Mouse (Mus musculus) layer of hippocampus, adult 9-10 months (tissue): ENCODE data around the gene Tspan4.

ENCODE experiments used
- DNase-seq: peaks from one replicate; pipeline ENCODE4 v3.0.0; 2022; ENCODE audit warnings: low spot score

The Tspan4 gene

DNA sequence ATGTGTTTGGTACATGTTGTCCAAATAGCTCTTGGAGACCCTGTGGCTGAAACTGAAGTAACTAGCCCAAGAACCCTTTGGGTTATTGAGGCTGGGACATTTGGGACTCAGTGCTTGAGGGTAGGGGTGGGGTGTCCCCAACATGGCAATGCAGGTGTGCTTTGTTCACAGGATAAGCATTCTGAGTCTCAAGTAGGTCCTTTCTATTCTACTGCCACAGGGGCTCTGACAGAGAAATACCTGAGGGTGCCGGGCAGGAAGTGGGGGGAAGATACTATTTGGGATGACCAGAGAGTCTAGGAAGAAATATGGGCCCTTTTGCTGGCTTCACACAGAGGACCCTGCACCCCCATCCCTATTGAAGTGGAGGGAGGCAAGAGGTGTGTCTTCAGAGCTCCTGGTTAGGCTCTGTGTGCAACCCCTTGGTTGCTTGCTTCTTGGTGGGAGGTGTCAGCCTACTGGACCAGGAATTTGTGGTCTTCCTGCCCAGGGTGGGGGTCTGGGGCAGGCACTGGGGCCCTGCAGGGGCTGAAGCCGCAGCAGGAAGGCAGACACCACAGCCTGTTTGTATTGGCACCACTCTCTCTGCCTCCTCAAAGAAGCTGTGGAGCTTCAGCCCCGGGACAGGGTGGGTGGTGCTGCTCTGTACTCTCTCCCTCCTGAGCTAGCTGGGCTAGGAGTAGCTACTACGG is 2.7 kb downstream of the Tspan4 start:
- DNase-seq: no peak

DNA sequence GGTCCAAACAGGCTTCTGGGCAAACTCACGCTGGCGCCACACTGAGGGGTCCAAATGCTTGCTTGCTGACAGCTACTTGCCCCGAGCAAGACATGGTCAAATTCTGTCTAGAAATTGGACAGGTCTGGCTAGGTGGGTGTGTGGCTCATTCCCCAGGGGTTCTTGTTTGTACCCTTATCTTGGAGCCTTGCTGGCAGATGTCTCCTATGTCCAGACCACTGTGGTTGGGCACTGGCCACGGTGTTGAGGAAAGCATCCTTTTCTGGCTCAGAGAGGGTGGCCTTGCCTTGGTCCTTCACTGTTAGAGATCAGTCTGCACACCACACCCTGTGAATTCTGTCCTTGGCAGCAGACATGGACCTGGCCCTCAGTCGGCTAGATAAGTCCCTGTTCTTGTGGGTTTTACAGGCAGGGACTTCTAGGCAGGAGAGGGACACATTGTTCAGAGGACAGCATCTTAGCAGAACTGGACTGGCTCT is 3.3 kb downstream of the Tspan4 start:
- no peak for DNase-seq

DNA sequence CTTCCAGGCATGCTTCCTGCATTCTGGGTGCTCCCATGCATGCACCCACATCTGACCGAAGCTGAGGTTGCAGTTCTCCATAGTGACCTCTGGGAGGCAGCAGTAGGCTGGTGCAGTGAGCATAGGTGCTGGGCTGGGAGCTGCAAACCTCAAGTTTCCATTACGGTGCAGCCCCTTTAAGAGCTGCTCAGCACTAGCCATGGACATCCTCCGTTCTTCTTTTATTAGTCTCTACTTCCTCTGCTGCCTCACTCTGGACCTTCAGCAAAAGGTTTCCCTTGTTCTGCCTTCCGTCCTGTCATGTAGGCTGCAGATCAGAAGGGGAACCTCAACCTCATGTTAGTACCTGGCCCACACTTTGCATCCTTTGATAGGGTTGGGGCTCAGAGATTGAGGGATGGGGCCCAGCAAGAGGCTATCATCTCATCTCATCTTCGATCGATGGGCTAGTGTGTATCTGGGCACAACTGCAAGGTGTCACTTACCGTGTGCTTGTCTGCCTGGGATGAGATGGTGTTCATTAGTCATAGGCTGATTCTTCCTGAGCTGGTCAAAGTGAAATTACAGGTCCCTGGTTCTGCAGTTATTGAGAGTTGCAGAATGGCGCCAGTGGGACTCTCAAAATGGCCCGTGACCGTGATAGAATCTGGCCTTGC is 5.9 kb downstream of the Tspan4 start:
- no peak for DNase-seq

DNA sequence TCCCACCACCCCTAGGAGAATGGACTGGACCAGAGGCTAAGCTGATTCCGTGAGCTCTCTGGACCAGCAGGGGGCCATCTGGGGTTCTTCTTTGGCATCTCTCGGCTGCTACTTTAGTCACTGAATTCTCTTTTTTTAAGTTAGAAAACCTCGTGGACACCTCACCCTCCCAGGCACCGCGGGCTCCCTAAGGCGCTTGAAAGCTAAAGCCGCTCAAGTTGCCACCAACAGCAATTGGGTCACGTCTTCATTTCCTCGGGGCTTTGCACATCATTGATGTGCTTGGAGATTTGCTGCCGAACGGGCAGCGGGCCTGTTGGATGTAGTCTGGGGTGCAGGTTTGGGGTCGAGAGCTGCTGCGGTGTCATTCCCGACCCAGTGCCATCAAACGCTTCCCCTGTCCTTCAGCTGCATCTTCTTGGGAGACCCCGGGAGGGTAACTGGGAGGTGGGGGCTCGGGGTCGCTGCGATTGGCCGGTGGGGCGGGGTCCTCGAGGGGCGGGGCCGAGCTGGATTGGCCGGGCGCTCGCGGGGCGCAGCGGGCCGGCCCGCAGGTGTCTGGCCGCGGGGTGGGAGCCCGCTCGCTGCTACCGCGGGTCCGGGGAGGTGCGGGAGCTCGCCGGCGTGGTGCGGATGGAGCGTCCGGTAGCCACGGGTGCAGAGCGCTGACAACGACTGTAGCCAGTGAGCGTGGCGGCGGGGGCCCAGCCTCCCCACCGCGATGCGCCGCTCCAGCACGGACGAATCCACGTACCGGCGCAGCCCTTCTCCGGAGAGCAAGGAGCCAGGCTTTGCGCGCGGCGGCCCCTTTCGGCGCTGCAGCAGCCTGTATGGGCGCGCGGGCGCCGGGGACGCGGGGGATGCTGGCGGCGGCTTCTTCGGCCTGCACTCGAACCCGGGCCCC is 6.7 kb downstream of the Tspan4 start:
- no peak for DNase-seq

DNA sequence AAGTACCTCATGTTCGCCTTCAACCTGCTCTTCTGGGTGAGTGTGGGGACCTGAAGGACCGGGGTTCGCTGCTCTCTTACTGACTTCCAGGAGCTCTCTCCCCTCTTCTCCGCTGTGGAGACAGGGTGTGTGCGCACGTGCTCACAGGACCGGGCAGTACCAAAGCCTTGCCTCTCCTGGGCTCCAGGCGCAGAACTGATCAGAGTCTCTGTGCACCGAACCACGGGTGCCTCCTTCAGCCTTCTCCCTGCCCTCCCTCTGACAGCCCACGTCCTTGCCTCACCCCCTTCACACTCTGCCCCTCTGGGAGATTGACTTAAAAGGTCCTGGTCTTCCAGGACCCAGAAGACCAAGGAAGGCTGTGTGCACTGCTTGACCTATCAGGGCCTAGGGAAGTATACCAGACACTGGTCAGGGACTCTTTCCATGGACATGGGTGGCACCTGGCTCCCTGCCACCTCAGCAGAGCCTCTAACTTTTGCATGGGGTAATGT is 7.5 kb downstream of the Tspan4 start:
- no peak for DNase-seq

DNA sequence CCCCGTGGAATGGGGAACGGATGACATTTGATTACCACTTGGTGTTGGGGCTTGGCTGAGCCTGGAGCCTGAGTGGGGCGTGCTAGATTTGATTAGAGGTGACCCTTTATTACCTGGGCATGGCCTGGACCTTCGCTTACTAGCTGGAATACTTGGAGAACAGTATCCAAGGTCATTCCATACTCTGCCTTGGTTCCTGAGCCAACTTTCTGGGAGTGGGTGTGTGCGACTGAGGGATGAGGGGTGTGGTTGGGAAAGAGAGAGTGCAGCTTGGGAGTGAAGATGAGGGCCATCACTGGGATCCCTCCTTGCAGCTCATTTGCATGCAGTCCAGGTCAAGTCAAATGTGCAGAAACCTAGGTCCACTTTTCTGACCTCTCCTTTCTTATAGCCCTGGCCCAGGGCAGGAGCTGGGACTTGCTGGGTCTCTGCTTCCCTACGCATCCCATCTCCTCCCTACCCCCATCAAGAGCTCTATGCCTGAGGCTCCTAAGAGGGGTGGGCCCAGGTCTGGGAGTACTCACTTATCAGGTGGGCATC is 8.1 kb downstream of the Tspan4 start:
- no peak for DNase-seq

DNA sequence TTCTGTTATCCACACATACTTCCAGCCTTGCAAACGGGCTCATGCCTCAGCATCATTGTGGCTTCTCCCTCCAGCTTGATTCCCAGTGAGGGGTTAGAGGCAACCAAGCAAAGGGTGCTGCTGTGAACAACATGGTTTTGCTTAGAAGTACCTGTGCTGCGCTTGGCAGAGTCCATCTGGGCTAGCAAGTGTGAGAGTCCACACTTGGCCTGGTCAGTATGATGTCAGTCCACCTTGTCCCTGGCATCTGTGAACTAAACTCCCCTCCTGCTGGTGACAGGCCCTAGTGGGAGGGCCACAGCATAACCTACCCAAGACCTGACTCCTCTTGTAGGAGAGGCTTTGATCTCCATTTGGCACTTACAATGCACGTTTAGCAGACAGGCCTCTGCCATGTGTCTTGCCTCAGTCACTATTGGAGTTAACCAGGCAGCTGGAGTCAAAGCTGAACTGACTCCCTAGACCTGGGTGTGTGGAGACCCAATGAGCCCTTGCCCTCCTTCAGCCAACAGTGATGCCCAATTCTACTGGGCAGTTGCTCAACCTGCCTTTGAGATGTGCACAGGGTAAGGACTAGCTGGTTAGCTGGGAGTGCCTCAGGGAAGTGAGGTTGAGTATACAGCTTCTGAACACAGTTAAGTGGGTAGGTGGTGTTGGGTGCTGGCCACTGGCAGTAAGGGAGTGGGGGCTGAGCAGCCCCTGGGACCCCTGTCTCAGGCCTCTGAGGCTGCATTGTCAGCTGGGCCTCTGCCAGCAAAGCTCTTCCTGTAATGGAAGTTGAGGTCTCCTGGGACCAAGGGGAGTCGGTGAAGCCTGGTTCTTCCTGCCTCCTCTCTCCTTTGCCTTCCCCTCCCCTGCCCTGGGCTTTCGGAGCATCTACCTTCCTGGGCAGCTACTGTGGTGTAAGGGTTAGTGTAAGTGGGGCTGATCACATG is 9.4 kb downstream of the Tspan4 start:
- no peak for DNase-seq

DNA sequence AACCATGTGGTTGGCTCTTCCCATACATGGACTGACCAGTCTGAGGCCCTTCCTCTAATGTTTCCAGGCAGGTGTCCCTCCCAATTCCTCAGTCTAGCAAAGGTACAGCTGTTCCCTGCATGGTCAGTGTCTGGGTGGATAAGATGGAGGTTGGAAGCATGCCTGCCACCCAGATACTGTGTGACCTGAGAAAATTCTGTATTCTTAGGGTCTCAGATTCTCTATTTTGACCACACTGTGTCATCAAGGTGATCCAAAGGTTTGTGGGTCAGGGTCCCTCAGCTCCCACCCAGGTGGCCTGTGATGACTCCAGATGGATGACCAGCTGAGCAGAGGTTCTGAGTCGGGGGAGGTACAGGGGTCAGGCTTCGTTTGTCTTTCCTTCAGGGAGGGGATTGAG is 10.1 kb downstream of the Tspan4 start:
- DNase-seq: no peak

DNA sequence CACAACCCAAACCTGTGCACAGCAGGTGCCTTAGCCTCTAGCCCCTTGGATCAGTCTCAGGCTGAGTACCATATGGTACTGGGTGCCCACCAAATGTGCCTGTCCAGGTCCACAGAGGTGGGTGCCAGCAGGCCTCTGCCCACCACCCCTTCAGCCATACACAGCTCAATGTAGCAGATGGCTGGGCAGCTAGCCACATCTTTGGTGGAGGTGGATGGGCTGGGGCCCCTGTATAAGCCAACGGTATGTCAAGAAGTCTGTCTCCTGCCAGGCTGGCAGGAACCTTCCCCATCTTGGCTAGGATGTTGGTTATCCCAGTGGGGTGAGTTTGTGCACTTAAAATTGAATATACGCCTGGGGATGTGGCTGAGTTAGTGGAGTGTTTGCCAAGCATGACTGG is 10.6 kb downstream of the Tspan4 start:
- no peak for DNase-seq

DNA sequence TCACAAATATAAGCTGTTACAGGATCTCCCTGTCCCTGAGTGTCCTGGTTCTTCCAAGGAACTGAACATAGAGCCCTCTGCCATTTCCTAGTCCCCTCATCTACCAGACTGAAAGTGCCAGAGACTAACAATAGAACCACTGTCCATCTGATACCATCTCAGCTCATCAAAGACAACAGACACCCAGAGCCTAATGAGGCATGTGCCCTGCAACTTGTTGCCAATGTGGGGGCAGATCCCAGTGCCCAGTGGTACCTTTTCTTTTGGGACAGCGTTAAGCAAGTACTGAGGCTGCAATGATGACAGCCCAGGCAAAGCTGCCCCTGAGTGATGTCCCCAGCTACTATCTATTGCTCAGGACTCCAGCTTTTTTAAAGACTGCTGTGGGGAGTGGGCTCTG is 11.2 kb downstream of the Tspan4 start:
- DNase-seq: no peak

DNA sequence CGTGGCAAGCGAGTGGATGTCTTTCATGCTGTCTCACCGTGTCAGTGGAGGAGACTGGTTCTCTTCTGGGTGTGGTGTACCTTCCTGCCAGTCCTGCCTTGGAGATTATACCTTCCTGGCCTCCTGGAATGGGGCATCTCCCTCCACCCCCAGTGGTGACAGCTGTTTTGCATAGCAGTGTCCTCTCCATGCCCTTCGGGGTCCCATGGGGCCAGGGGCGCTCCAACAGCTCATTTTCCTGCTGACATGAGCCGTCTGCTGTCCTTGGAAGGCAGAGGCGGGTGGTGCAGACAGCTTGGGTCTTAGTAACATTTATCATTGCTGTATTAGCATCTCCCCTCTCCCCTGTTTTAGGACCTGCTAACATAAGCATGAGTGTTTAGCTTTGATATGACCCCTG is 12.1 kb downstream of the Tspan4 start:
- no peak for DNase-seq

DNA sequence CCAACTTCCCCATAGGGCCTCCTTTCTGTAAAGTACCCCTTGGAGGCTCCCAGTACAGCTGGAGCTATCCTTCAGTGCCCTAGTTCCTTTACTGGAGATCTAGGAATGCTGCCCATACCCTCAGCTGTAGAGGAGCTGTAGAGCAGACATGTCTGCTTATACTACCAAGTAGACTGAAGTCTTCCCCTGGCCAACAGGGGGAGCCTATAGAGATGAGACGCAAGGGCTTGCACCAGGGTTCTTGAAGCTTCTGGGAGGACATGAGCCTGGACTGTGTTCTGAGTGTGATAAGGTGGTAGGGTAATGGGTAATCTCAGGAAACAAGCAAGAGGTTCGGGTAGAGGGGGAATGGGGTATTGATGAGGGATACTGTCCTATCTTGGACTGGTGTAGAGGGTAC is 16.1 kb downstream of the Tspan4 start:
- DNase-seq: no peak

DNA sequence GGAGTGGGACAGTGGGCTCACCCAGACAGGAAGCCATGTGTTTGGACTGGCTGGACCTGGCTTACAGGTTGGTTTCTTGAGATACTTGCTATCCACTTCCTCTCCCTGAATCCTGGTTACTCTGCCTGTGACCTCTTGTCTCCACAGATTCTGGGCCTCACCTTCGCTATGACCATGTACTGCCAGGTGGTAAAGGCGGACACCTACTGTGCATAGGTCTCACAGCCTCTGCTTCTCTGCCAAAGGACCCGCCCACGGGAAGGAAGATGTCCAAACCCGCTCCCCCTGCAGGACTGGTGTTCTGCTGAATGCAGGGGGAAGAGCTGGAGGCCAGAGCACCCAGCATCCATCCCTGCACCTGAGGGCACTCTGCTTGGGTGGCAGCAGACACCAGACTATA is 17.7 kb downstream of the Tspan4 start:
- no peak for DNase-seq

DNA sequence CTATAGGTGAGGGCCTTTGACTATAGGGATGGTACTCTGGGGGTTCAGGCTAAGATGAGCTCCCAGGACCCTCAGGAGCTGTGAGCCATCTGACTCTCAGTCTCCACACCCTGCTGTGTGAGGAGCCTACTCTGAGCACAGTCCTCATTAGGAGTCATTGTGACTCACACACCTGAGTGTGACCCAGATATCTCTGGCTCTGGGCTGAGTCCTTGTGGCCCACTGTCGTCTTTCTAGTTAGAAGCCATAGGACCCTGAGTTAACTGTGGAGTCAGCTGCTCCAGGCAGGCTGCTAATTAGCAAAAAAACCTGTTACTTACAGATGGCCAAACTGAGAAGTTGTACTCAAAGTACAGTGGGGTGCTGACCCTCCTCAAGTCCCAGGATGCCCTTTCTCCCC is 18.7 kb downstream of the Tspan4 start:
- DNase-seq: no peak

DNA sequence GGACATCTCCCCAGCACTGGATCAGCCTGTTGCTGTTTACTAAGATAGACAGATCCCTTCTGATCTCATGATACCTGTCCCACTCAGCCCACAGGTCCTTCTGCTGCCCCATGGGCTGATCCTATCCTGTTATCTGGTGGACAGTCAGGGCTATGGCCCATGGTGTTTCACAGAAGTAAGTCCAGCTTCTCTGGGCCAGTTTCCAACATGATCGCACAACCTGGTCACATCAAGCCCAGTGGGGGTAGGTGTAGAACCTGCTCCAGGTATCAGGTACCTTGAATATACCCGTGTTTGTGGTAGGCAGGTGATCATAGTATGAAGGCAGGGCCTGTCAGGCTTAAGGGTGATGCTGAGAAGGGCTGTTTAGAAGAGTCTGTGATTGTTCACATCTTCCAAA is 20.3 kb downstream of the Tspan4 start:
- no peak for DNase-seq

DNA sequence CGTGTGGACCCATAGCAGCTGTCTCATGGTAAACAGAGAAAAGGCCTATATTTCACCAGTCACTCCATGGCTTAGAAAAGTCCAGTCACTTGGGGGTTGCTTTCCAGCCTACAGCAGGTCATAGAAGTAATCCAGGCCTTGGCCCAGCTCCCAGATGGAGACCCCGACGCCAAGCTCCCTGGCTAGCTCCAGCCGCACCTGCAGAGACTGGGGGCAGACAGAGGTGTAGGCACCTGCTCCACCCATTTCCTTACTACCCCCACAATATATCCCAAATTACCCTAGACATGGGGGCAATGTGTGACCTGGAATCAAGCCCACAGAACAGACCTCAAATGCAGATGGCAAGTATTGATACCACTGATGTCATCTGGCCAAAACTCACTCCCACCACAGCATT is 20.9 kb downstream of the Tspan4 start:
- DNase-seq: no peak

DNA sequence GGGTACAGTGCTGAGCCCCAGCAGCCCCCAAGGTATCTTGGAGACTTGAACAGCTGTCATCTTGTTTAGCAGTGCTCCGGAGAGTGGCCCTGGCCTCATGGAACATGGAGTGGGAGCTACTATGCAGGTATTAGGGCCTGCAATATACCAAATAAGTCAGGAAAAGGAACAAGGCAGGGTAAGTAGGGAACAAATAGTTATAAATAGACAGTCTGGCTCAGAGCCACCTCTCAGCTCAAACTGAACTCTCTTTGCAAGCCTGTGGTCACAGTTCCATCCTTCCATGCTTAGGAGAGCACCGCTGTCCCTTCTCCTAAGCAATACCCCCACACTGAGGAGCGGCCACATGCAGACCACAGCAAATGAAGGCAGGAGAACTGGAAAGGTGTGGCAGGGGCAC is 22.6 kb downstream of the Tspan4 start:
- DNase-seq: no peak

DNA sequence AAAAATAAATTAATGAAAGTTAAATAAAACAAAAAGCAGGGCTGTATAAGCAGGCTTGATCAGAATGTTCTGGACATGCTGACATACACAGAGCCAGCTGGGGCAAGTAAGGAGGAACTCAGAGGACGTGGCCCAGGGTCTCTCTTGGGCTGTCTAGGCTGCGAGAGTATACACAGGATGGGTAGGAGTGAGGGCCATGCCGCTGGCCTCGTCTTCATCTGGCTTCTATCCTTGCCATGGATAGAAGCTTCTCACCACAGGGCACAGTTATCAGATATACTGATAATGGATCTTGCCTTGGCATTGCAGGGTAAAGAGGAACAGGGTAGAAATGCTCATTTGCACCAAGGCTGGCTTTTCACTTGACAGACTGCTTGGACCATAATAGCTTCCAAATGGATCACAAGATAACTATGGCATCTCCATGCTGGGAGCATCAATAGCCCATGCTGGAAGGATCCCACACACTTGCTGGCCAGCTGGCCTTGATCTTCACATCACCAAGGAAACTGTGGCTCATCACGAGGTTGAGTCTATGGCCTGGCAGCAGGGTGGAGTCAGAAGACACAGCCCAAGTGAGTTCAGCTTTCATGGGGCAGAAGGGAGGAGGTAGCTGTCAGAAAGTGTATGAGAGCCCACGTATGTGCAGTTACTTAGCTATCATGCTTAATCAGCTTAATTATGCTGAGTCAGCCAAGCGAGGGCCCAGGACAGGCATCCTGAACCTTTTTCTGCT is 26.9 kb downstream of the Tspan4 start:
- DNase-seq: no peak

DNA sequence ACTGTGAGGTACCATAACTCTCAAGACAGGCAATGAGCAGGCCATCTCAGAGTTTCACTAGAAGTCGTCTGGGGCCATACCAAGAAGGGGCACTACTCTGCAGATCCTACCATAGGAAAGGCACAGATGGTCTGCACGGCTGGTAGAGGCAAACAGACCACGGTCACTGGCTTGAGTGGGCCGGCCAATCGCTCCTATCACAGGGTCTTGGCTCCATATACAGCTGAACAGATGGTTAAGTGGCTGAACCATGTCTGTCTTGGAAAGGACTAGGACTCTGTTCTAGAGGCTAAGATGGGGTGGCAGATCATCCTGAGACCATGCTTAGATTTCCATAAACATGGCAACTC is 27.5 kb downstream of the Tspan4 start:
- DNase-seq: no peak

DNA sequence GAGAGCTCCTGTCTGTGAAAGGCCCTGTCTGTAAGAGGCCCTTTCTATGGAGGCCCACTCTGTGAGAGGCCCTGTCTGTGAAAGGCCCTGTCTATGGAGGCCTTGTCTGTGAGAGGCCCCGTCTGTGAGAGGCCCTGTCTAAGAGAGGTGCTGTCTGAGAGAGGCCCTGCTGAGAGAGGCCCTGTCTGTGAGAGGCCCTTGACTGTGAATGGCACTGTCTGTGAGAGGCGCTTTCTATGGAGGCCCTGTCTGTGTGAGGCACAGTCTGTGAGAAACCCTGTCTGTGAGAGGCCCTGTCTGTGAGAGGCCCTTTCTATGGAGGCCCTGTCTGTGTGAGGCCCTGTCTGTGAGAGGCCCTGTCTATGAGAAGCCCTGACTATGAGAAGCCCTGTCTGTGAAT is 31.2 kb downstream of the Tspan4 start:
- DNase-seq: no peak

DNA sequence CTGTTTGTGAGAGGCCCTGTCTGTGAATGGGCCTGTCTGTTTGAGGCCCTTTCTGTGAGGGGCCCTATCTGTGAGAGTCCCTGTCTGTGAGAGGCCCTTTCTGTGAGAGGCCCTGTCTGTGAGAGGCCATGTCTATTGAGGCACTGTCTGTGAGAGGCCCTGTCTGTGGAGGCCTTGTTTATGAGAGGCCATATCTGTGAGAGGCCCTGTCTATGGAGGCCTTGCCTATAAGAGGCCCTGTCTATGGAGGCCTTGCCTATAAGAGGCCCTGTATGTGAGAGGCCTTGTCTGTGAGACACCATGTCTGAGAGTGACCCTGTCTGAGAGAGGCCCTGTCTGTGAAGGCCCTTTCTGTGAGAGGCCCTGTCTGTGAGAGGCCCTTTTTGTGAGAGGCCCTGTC is 33.1 kb downstream of the Tspan4 start:
- no peak for DNase-seq
